Mouse (Mus musculus): Measurements from ENCODE around the gene Psme2b. TPM values are rescaled to one million over a fixed set of nuclear protein-coding genes. Genes with fewer than 3 reads are reported as not detected.
"Not testable (repeated sequence)": the region's sequence is repeated elsewhere in the genome, so short reads cannot be mapped to it uniquely, and the experiment has no call there.

Gene Psme2b
- polyA plus RNA-seq, 1 experiment from 2014 or later: 5.0 TPM

GRCm38 (mm10) chr11:48978240-48978939 lies 32.4 kb upstream of the Psme2b start, which contains the start of gene Olfr56:
Gene Olfr56 (plus strand): TSS chr11:48978889.
- H3K27ac ChIP-seq (ENCODE audit: low read length); DNase-seq (ENCODE audit: low spot score); H3K4me2 ChIP-seq (replicated peaks; ENCODE audit: low read depth, low read length); H3K4me3 ChIP-seq (ENCODE audit: low read depth, low read length); H3K27me3 ChIP-seq (replicated peaks; ENCODE audit: insufficient read depth, low read length); H3K9me3 ChIP-seq (ENCODE audit: low read length); H3K9ac ChIP-seq (replicated peaks; ENCODE audit: low read depth); H3K4me1 ChIP-seq (ENCODE audit: insufficient read depth, low read depth, low read length); H3K36me3 ChIP-seq (ENCODE audit: insufficient read depth, low read length): not testable (repeated sequence)
- ATAC-seq: peak; percentile 7; the same call in 1 of the 2 replicates
- no CpG with 5 or more reads among the region's 1 CpGs for WGBS

GRCm38 (mm10) chr11:48974686-48975085 lies 28.7 kb upstream of the Psme2b start:
- not testable (repeated sequence) for H3K4me3 ChIP-seq (ENCODE audit: low read depth, low read length); H3K4me1 ChIP-seq (ENCODE audit: insufficient read depth, low read depth, low read length); H3K27me3 ChIP-seq (replicated peaks; ENCODE audit: insufficient read depth, low read length); DNase-seq (ENCODE audit: low spot score); H3K4me2 ChIP-seq (replicated peaks; ENCODE audit: low read depth, low read length); H3K36me3 ChIP-seq (ENCODE audit: insufficient read depth, low read length); H3K9me3 ChIP-seq (ENCODE audit: low read length); H3K9ac ChIP-seq (replicated peaks; ENCODE audit: low read depth); H3K27ac ChIP-seq (ENCODE audit: low read length)
- ATAC-seq: peak; percentile 57; the same call in 1 of the 2 replicates
- no CpG with 5 or more reads among the region's 1 CpGs for WGBS

- not testable (repeated sequence) for H3K9me3 ChIP-seq (ENCODE audit: low read length); H3K4me1 ChIP-seq (ENCODE audit: insufficient read depth, low read depth, low read length); H3K4me3 ChIP-seq (ENCODE audit: low read depth, low read length); H3K36me3 ChIP-seq (ENCODE audit: insufficient read depth, low read length); DNase-seq (ENCODE audit: low spot score); H3K27ac ChIP-seq (ENCODE audit: low read length); H3K27me3 ChIP-seq (replicated peaks; ENCODE audit: insufficient read depth, low read length); H3K9ac ChIP-seq (replicated peaks; ENCODE audit: low read depth); H3K4me2 ChIP-seq (replicated peaks; ENCODE audit: low read depth, low read length)
- ATAC-seq: peak; percentile 84
These were observed 6.7 kb downstream of the Psme2b start for GRCm38 (mm10) chr11:48939286-48939685.

GRCm38 (mm10) chr11:48935291-48935690 lies 10.7 kb downstream of the Psme2b start:
- not testable (repeated sequence) for H3K36me3 ChIP-seq (ENCODE audit: insufficient read depth, low read length); H3K4me2 ChIP-seq (replicated peaks; ENCODE audit: low read depth, low read length); H3K4me3 ChIP-seq (ENCODE audit: low read depth, low read length); H3K4me1 ChIP-seq (ENCODE audit: insufficient read depth, low read depth, low read length); H3K27ac ChIP-seq (ENCODE audit: low read length); H3K9me3 ChIP-seq (ENCODE audit: low read length); ATAC-seq; DNase-seq (ENCODE audit: low spot score); H3K9ac ChIP-seq (replicated peaks; ENCODE audit: low read depth); H3K27me3 ChIP-seq (replicated peaks; ENCODE audit: insufficient read depth, low read length)
- no CpG with 5 or more reads among the region's 3 CpGs for WGBS

GRCm38 (mm10) chr11:48933923-48934322 lies 12.1 kb downstream of the Psme2b start:
- ATAC-seq: peak; percentile 71
- not testable (repeated sequence) for H3K4me2 ChIP-seq (replicated peaks; ENCODE audit: low read depth, low read length)
- WGBS: 14% methylated on average over 1 of the region's 1 CpGs

GRCm38 (mm10) chr11:48933422-48933821 lies 12.6 kb downstream of the Psme2b start:
- WGBS: 38% methylated on average over 1 of the region's 1 CpGs
- DNase-seq (ENCODE audit: low spot score) (peak; percentile 9), ATAC-seq (peak; percentile 38; the same call in 1 of the 2 replicates)
- not testable (repeated sequence) for H3K9ac ChIP-seq (replicated peaks; ENCODE audit: low read depth); H3K9me3 ChIP-seq (ENCODE audit: low read length); H3K4me2 ChIP-seq (replicated peaks; ENCODE audit: low read depth, low read length); H3K27ac ChIP-seq (ENCODE audit: low read length); H3K4me1 ChIP-seq (ENCODE audit: insufficient read depth, low read depth, low read length); H3K36me3 ChIP-seq (ENCODE audit: insufficient read depth, low read length); H3K4me3 ChIP-seq (ENCODE audit: low read depth, low read length); H3K27me3 ChIP-seq (replicated peaks; ENCODE audit: insufficient read depth, low read length)

More at GRCm38 (mm10) chr11:48933923-48934322, 12.1 kb downstream of the Psme2b start:
- not testable (repeated sequence) for H3K4me3 ChIP-seq (ENCODE audit: low read depth, low read length); H3K27ac ChIP-seq (ENCODE audit: low read length); H3K4me1 ChIP-seq (ENCODE audit: insufficient read depth, low read depth, low read length); H3K36me3 ChIP-seq (ENCODE audit: insufficient read depth, low read length); H3K9ac ChIP-seq (replicated peaks; ENCODE audit: low read depth); H3K9me3 ChIP-seq (ENCODE audit: low read length); DNase-seq (ENCODE audit: low spot score); H3K27me3 ChIP-seq (replicated peaks; ENCODE audit: insufficient read depth, low read length)

- H3K4me2 ChIP-seq (replicated peaks; ENCODE audit: low read depth, low read length); H3K4me1 ChIP-seq (ENCODE audit: insufficient read depth, low read depth, low read length); H3K27me3 ChIP-seq (replicated peaks; ENCODE audit: insufficient read depth, low read length); H3K4me3 ChIP-seq (ENCODE audit: low read depth, low read length); DNase-seq (ENCODE audit: low spot score); H3K9me3 ChIP-seq (ENCODE audit: low read length); ATAC-seq; H3K9ac ChIP-seq (replicated peaks; ENCODE audit: low read depth); H3K27ac ChIP-seq (ENCODE audit: low read length); H3K36me3 ChIP-seq (ENCODE audit: insufficient read depth, low read length): not testable (repeated sequence)
- 72% methylated on average over 1 of the region's 1 CpGs for WGBS
These were observed 17.9 kb downstream of the Psme2b start for GRCm38 (mm10) chr11:48928068-48928467.

- not testable (repeated sequence) for H3K4me1 ChIP-seq (ENCODE audit: insufficient read depth, low read depth, low read length)
These were observed 19.6 kb downstream of the Psme2b start for GRCm38 (mm10) chr11:48926437-48926836.

GRCm38 (mm10) chr11:48923818-48924217 lies 22.2 kb downstream of the Psme2b start:
- H3K36me3 ChIP-seq (ENCODE audit: insufficient read depth, low read length); H3K9ac ChIP-seq (replicated peaks; ENCODE audit: low read depth); H3K9me3 ChIP-seq (ENCODE audit: low read length); H3K27me3 ChIP-seq (replicated peaks; ENCODE audit: insufficient read depth, low read length); ATAC-seq; H3K4me1 ChIP-seq (ENCODE audit: insufficient read depth, low read depth, low read length); DNase-seq (ENCODE audit: low spot score); H3K4me3 ChIP-seq (ENCODE audit: low read depth, low read length); H3K27ac ChIP-seq (ENCODE audit: low read length); H3K4me2 ChIP-seq (replicated peaks; ENCODE audit: low read depth, low read length): not testable (repeated sequence)
- WGBS: 72% methylated on average over 5 of the region's 5 CpGs

More at GRCm38 (mm10) chr11:48926437-48926836, 19.6 kb downstream of the Psme2b start:
- H3K9ac ChIP-seq (replicated peaks; ENCODE audit: low read depth); H3K27me3 ChIP-seq (replicated peaks; ENCODE audit: insufficient read depth, low read length); ATAC-seq; H3K36me3 ChIP-seq (ENCODE audit: insufficient read depth, low read length); H3K4me2 ChIP-seq (replicated peaks; ENCODE audit: low read depth, low read length); H3K27ac ChIP-seq (ENCODE audit: low read length); DNase-seq (ENCODE audit: low spot score); H3K4me3 ChIP-seq (ENCODE audit: low read depth, low read length); H3K9me3 ChIP-seq (ENCODE audit: low read length): not testable (repeated sequence)

Data from lung, postnatal 0 days (tissue).